Mouse (Mus musculus) testis, adult 2 months (tissue): ENCODE measurements around the gene Slc25a11. TPM values are rescaled to one million over a fixed set of nuclear protein-coding genes. Genes with fewer than 3 reads are reported as not detected.

Source experiments
- H3K27ac ChIP-seq: fragments of 200-500 bp; 2 replicates; pipeline ENCODE4 v1.5.1; 2012; ENCODE audit warnings: low read depth, low read length; ENCODE audit not compliant: control insufficient read depth, insufficient read depth
- H3K27me3 ChIP-seq: fragments of 200-500 bp; 2 replicates; pipeline ENCODE4 v1.6.1; 2012; ENCODE audit warnings: mild to moderate bottlenecking, low read length, moderate library complexity; ENCODE audit not compliant: control insufficient read depth, insufficient read depth
- H3K36me3 ChIP-seq: fragments of 200-500 bp; 2 replicates; pipeline ENCODE4 v1.6.1; 2012; ENCODE audit warnings: mild to moderate bottlenecking, low read length; ENCODE audit not compliant: control insufficient read depth, insufficient read depth
- H3K4me1 ChIP-seq: fragments of 200-500 bp; 2 replicates; pipeline ENCODE4 v1.6.1; 2012; ENCODE audit warnings: low read length; ENCODE audit not compliant: control insufficient read depth, insufficient read depth
- H3K4me3 ChIP-seq: fragments of 200-500 bp; 2 replicates; pipeline ENCODE4 v1.5.1; 2012; ENCODE audit warnings: low read depth, mild to moderate bottlenecking, low read length, moderate library complexity, mixed read lengths; ENCODE audit not compliant: control insufficient read depth
- CTCF ChIP-seq: fragments of 200-500 bp; IDR thresholded peaks from 2 replicates; pipeline ENCODE4 v1.5.1; 2012; ENCODE audit warnings: low read depth, mild to moderate bottlenecking, inconsistent platforms, low read length, moderate library complexity; ENCODE audit not compliant: control insufficient read depth, insufficient read depth, insufficient replicate concordance
- POLR2A ChIP-seq: fragments of 200-500 bp; IDR thresholded peaks from 2 replicates; pipeline ENCODE4 v1.6.1; 2012; ENCODE audit warnings: low read depth, mild to moderate bottlenecking, inconsistent platforms, low read length, moderate library complexity; ENCODE audit not compliant: control insufficient read depth
- polyA plus RNA-seq: library from polyadenylated mRNA; depleted of rRNA; stranded (reverse); fragments of >200 nt; gene quantifications from 2 replicates; pipeline ENCODE4 v1.2.3, GENCODE M21; 2012

Gene Slc25a11
- polyA plus RNA-seq, 1 experiment = 27.2 TPM

GRCm38 (mm10) chr11:70674501-70674900 lies 27.2 kb upstream of the Slc25a11 start:
- Histone ChIP-seq H3K4me3 (no peak overlapping the region), H3K36me3 (no peaks in the 10 kb centered on the region), H3K4me1 (peaks cover 17% of the 10 kb centered on the region), H3K27me3 (no peaks in the 10 kb centered on the region), H3K27ac (no peak overlapping the region)
- no peak for TF ChIP-seq POLR2A
- no peak for TF ChIP-seq CTCF

GRCm38 (mm10) chr11:70674014-70674413 lies 26.7 kb upstream of the Slc25a11 start:
- H3K27ac ChIP-seq = no peak overlapping the region
- H3K4me3 ChIP-seq = no peak overlapping the region
- H3K4me1 ChIP-seq = peaks cover 17% of the 10 kb centered on the region
- no peaks in the 10 kb centered on the region for H3K27me3 ChIP-seq
- H3K36me3 ChIP-seq = no peaks in the 10 kb centered on the region
- TF ChIP-seq POLR2A (no peak), CTCF (no peak)

- TF ChIP-seq POLR2A (no peak), CTCF (no peak)
- Histone ChIP-seq H3K4me3 (no peak overlapping the region), H3K36me3 (no peaks in the 10 kb centered on the region)
Measured at GRCm38 (mm10) chr11:70671333-70672047, 24.2 kb upstream of the Slc25a11 start.

GRCm38 (mm10) chr11:70670483-70670882 lies 23.2 kb upstream of the Slc25a11 start:
- no peaks in the 10 kb centered on the region for H3K36me3 ChIP-seq
- no peak for TF ChIP-seq POLR2A
- no peak for TF ChIP-seq CTCF
- H3K4me1 ChIP-seq = peaks cover 21% of the 10 kb centered on the region
- peak overlapping the region; percentile 96; the same call in 1 of the 2 replicates for H3K27ac ChIP-seq
- peak overlapping the region; percentile 95 for H3K4me3 ChIP-seq
- H3K27me3 ChIP-seq = no peaks in the 10 kb centered on the region

More at GRCm38 (mm10) chr11:70671333-70672047, 24.2 kb upstream of the Slc25a11 start:
- Histone ChIP-seq H3K27ac (no peak overlapping the region), H3K4me1 (peaks cover 21% of the 10 kb centered on the region), H3K27me3 (no peaks in the 10 kb centered on the region)

GRCm38 (mm10) chr11:70669582-70670345 lies 22.5 kb upstream of the Slc25a11 start:
- Histone ChIP-seq H3K36me3 (no peaks in the 10 kb centered on the region), H3K4me1 (peaks cover 21% of the 10 kb centered on the region), H3K27me3 (no peaks in the 10 kb centered on the region), H3K4me3 (peak overlapping the region; percentile 95), H3K27ac (peak overlapping the region; percentile 96)
- TF ChIP-seq POLR2A = no peak
- TF ChIP-seq CTCF = no peak

- Histone ChIP-seq H3K27me3 (no peaks in the 10 kb centered on the region), H3K36me3 (no peaks in the 10 kb centered on the region; the same call in 1 of the 2 replicates), H3K27ac (peak within 1 kb of the TSS; percentile 96), H3K4me1 (peaks cover 18% of the 10 kb centered on the region), H3K4me3 (peak within 1 kb of the TSS; percentile 95)
- TF ChIP-seq CTCF (no peak), POLR2A (peak; percentile 74; the same call in 1 of the 2 replicates)
Measured at GRCm38 (mm10) chr11:70668771-70669505, 21.7 kb upstream of the Slc25a11 start, which contains the start of gene Spag7. Gene Spag7, minus strand, starts transcription at chr11:70669416.
